Mouse (Mus musculus) bone marrow, adult 2 months (tissue): ENCODE measurements at regions not wholly inside any gene's neighbourhood (a gene's known extent, or its start where the extent isn't known, plus 50 kb on each side); places are given as distances from the start of the nearest gene placed in this dataset.

Source experiments
- CTCF ChIP-seq: fragments of 200-500 bp; IDR thresholded peaks from 2 replicates; pipeline ENCODE4 v1.5.1; 2011; ENCODE audit warnings: low read length, control low read depth; ENCODE audit not compliant: control insufficient read depth, insufficient read depth
- POLR2A ChIP-seq: fragments of 200-500 bp; IDR thresholded peaks from 2 replicates; pipeline ENCODE4 v1.6.1; 2011; ENCODE audit warnings: low read depth, mild to moderate bottlenecking, control low read depth, low read length, borderline replicate concordance; ENCODE audit not compliant: control insufficient read depth

DNA sequence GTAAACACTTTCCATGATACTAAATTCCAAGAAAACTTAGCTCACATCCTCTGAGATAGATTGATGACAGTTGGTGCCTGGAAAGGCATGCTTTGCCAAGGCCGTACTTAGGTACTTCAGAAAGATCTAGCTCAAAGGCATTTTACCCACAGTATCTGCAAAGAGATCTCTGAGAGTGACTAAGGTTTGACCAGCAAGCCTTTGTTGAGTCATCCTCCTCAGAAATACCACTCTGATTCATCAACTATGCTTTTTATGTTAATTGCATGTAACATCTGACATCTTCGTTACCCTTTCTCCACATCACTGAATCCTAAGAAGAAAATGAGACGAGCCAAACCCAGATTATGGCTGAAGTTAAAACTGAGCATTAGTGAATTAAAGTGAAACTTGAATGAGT lies 225.9 kb downstream of the Ikzf2 start:
- no peak for TF ChIP-seq CTCF
- TF ChIP-seq POLR2A = no peak
